Mouse (Mus musculus): ENCODE measurements around the gene Washc1. TPM values are rescaled to one million over a fixed set of nuclear protein-coding genes. Genes with fewer than 3 reads are reported as not detected.
"Not testable (repeated sequence)": the region's sequence is repeated elsewhere in the genome, so short reads cannot be mapped to it uniquely, and the experiment has no call there.

Washc1 gene
- polyA plus RNA-seq (2015; fragmentation: Nextera tagmentation; extraction: Ambion mirVana): 40.3 and 41.7 TPM in 2 replicates

- under 1% methylated on average over 41 of the region's 41 CpGs for whole genome bisulfite sequencing
- H3K4me1 ChIP-seq: peaks cover 17% of the 10 kb centered on the region
- H3K9ac ChIP-seq: peak within 1 kb of the TSS; percentile 70
- no peaks in the 10 kb centered on the region for H3K27me3 ChIP-seq
- peak within 1 kb of the TSS; percentile 87 for H3K27ac ChIP-seq
- ATAC-seq (replicated peaks; ENCODE audit: low FRiP score): peak; percentile 99
- peak within 1 kb of the TSS; percentile 85 for H3K4me3 ChIP-seq (replicated peaks)
- H3K4me2 ChIP-seq: peak within 1 kb of the TSS; percentile 60
- H3K36me3 ChIP-seq: peaks cover 31% of the 10 kb centered on the region
- no peaks in the 10 kb centered on the region for H3K9me3 ChIP-seq (replicated peaks)
Observed at GRCm38 (mm10) chr17:66111402-66111959, at the start of gene Washc1. Washc1 (plus strand) TSS chr17:66111545.

GRCm38 (mm10) chr17:66065115-66065514 is 46.2 kb upstream of the Washc1 start:
- no peak overlapping the region for H3K4me2 ChIP-seq
- H3K9me3 ChIP-seq (replicated peaks): no peaks in the 10 kb centered on the region
- H3K27me3 ChIP-seq: no peaks in the 10 kb centered on the region
- no peak for ATAC-seq (replicated peaks; ENCODE audit: low FRiP score)
- no peaks in the 10 kb centered on the region for H3K36me3 ChIP-seq
- no peak overlapping the region for H3K4me3 ChIP-seq (replicated peaks)
- H3K9ac ChIP-seq: no peak overlapping the region
- WGBS: 89% methylated on average over 4 of the region's 4 CpGs
- H3K27ac ChIP-seq: no peak overlapping the region
- 0 out of 2 replicates have a peak, but pooled peaks cover 5% of the 10 kb centered on the region for H3K4me1 ChIP-seq

- H3K27me3 ChIP-seq; H3K4me3 ChIP-seq (replicated peaks); H3K4me1 ChIP-seq; H3K4me2 ChIP-seq; H3K9me3 ChIP-seq (replicated peaks); H3K36me3 ChIP-seq; H3K27ac ChIP-seq; H3K9ac ChIP-seq; ATAC-seq (replicated peaks; ENCODE audit: low FRiP score): not testable (repeated sequence)
- WGBS: 93% methylated on average over 2 of the region's 2 CpGs
Observed at GRCm38 (mm10) chr17:66069036-66069435, 42.3 kb upstream of the Washc1 start.

GRCm38 (mm10) chr17:66073971-66074370 is 37.4 kb upstream of the Washc1 start:
- Histone ChIP-seq H3K4me1 (peaks cover 16% of the 10 kb centered on the region; the same call in 1 of the 2 replicates), H3K4me3 (replicated peaks) (no peak overlapping the region), H3K36me3 (peaks cover 4% of the 10 kb centered on the region; the same call in 1 of the 2 replicates), H3K9ac (no peak overlapping the region), H3K27ac (no peak overlapping the region), H3K9me3 (replicated peaks) (no peaks in the 10 kb centered on the region), H3K4me2 (no peak overlapping the region), H3K27me3 (no peaks in the 10 kb centered on the region)
- ATAC-seq (replicated peaks; ENCODE audit: low FRiP score): no peak
- WGBS: 88% methylated on average over 7 of the region's 7 CpGs

DNA sequence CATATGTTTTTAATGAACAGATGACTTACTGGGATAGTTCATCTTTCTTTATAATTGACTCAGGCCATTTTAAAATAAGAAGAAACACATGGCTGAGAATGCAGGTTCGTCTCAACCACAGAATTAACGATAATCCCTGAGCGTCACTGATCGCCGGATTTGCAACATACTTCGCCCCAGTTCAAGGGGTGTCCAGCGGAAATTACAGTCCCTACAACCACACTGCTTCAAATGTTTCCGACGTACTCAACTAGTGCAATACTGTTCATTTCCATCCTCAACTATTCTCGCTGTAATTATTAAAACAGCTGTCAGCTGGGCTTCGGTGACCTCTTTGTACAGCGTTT is 35.5 kb upstream of the Washc1 start:
- H3K36me3 ChIP-seq: peaks cover 20% of the 10 kb centered on the region
- H3K9me3 ChIP-seq (replicated peaks): no peaks in the 10 kb centered on the region
- no peak for ATAC-seq (replicated peaks; ENCODE audit: low FRiP score)
- H3K27me3 ChIP-seq: no peaks in the 10 kb centered on the region
- peaks cover 16% of the 10 kb centered on the region; the same call in 1 of the 2 replicates for H3K4me1 ChIP-seq
- H3K27ac ChIP-seq: peak overlapping the region; percentile 91; the same call in 1 of the 2 replicates
- peak overlapping the region; percentile 78 for H3K9ac ChIP-seq
- H3K4me3 ChIP-seq (replicated peaks): peak overlapping the region; percentile 98
- WGBS: 6% methylated on average over 12 of the region's 12 CpGs
- peak overlapping the region; percentile 84 for H3K4me2 ChIP-seq

GRCm38 (mm10) chr17:66076174-66076927 is 35.0 kb upstream of the Washc1 start:
- Histone ChIP-seq H3K36me3 (peaks cover 25% of the 10 kb centered on the region), H3K9me3 (replicated peaks) (no peaks in the 10 kb centered on the region), H3K27me3 (no peaks in the 10 kb centered on the region), H3K4me3 (replicated peaks) (peak overlapping the region; percentile 98), H3K4me1 (peaks cover 16% of the 10 kb centered on the region; the same call in 1 of the 2 replicates), H3K9ac (peak overlapping the region; percentile 78), H3K27ac (peak overlapping the region; percentile 91), H3K4me2 (peak overlapping the region; percentile 84)
- ATAC-seq (replicated peaks; ENCODE audit: low FRiP score): peak; percentile 92
- under 1% methylated on average over 85 of the region's 95 CpGs for whole genome bisulfite sequencing

DNA sequence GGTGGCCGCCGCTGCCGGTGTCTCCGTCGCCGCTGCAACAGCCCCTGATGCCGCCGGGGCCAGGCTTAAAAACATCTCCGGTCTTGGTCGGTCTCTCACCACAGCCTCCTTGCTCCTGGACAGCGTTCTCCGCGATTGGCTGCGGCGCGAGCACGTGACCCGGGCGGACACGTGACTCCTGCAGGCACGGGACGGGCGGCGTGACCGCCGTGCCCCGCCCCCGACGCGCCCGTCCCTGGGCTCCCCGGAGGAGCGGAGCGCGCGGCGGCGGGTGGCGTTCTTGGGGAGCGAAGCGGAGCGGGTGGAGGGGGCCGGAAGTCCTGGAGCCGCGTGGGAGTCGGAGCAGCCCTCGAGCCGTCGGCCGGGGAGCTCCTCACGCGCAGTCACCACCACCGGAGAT is 34.4 kb upstream of the Washc1 start, which contains the start of gene Ankrd12:
Gene Ankrd12 (minus strand): TSS at position 156 of the 400 bp plus-strand sequence.
- H3K4me3 ChIP-seq (replicated peaks): peak within 1 kb of the TSS; percentile 98
- H3K9ac ChIP-seq: peak within 1 kb of the TSS; percentile 78
- H3K9me3 ChIP-seq (replicated peaks): no peaks in the 10 kb centered on the region
- H3K36me3 ChIP-seq: peaks cover 31% of the 10 kb centered on the region
- H3K4me2 ChIP-seq: peak within 1 kb of the TSS; percentile 84
- ATAC-seq (replicated peaks; ENCODE audit: low FRiP score): peak; percentile 99
- peaks cover 16% of the 10 kb centered on the region; the same call in 1 of the 2 replicates for H3K4me1 ChIP-seq
- 1% methylated on average over 53 of the region's 53 CpGs for WGBS
- no peaks in the 10 kb centered on the region for H3K27me3 ChIP-seq
- peak within 1 kb of the TSS; percentile 91 for H3K27ac ChIP-seq

DNA sequence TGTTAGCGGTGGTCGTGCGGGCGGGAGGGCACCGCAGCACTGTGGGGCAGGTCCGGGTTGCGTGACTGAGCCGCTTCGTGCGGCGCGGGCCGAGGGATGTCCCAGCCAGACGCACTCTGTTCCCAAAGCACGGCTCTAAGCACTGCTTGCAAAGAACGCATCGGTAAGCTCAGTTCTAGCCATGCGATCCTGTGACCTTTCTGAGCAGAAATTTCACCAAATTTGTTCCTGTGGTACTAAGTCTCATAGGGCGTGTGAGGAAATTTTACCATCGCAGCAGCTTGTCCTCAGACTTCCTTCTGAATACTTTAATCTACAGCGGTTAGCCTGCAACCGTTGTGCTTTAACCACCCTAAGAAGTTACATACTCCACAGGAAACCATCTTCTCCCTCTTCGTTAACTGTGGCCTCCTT is 33.9 kb upstream of the Washc1 start:
- H3K4me2 ChIP-seq: peak overlapping the region; percentile 84
- ATAC-seq (replicated peaks; ENCODE audit: low FRiP score): peak; percentile 77
- no peaks in the 10 kb centered on the region for H3K27me3 ChIP-seq
- H3K4me3 ChIP-seq (replicated peaks): peak overlapping the region; percentile 98
- H3K36me3 ChIP-seq: peaks cover 32% of the 10 kb centered on the region
- peak overlapping the region; percentile 91 for H3K27ac ChIP-seq
- 1% methylated on average over 23 of the region's 23 CpGs for WGBS
- no peaks in the 10 kb centered on the region for H3K9me3 ChIP-seq (replicated peaks)
- peak overlapping the region; percentile 78 for H3K9ac ChIP-seq
- H3K4me1 ChIP-seq: peaks cover 16% of the 10 kb centered on the region; the same call in 1 of the 2 replicates

DNA sequence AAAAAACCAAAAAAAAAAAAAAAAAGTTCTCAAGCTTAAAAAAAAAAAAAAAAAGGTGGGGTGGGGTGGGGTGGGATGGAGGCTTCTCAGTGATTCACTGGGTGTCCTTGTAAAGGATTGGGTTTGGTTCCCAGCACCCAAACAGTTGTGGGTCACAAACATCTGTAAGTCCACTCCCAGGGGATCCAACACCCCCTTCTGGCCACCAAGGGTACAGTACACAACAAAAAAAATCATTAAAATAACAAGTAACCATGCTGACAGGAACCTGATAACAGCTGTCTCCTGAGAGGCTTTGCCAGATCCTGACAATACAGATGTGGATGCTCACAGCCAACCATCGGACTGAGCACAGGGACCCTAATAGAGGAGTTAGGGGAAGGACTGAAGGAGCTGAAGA is 26.9 kb upstream of the Washc1 start:
- WGBS: 90% methylated on average over 1 of the region's 1 CpGs
- Histone ChIP-seq H3K9me3 (replicated peaks) (no peaks in the 10 kb centered on the region), H3K4me2 (no peak overlapping the region)

DNA sequence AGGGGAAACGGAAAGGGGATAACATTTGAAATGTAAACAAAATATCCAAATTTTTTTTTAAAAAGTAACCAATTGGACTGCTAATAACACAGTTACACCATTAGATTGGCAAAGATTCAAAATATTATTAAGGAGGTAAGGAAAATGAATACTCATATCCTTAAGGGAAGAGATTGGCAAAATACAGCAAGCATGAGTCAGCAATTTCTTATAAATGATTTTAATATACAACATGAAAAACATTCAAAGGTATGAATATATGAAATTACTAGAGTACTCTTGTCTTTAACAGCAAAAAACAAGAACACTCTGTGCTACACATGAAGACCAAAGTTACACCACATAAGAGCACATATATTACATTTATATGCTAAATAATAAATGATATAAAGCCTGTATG is 26.3 kb upstream of the Washc1 start:
- Histone ChIP-seq H3K36me3 (peaks cover 75% of the 10 kb centered on the region), H3K4me3 (replicated peaks) (no peak overlapping the region), H3K27ac (no peak overlapping the region), H3K9me3 (replicated peaks) (no peaks in the 10 kb centered on the region), H3K4me1 (no peaks in the 10 kb centered on the region), H3K9ac (no peak overlapping the region), H3K27me3 (no peaks in the 10 kb centered on the region), H3K4me2 (no peak overlapping the region)
- no peak for ATAC-seq (replicated peaks; ENCODE audit: low FRiP score)
- 92% methylated on average over 1 of the region's 1 CpGs for WGBS

More for the DNA sequence above, 26.9 kb upstream of the Washc1 start:
- H3K36me3 ChIP-seq: peaks cover 77% of the 10 kb centered on the region
- no peak overlapping the region for H3K4me3 ChIP-seq (replicated peaks)
- ATAC-seq (replicated peaks; ENCODE audit: low FRiP score): no peak
- no peaks in the 10 kb centered on the region for H3K4me1 ChIP-seq
- H3K27me3 ChIP-seq: no peaks in the 10 kb centered on the region
- H3K27ac ChIP-seq: no peak overlapping the region
- no peak overlapping the region for H3K9ac ChIP-seq

DNA sequence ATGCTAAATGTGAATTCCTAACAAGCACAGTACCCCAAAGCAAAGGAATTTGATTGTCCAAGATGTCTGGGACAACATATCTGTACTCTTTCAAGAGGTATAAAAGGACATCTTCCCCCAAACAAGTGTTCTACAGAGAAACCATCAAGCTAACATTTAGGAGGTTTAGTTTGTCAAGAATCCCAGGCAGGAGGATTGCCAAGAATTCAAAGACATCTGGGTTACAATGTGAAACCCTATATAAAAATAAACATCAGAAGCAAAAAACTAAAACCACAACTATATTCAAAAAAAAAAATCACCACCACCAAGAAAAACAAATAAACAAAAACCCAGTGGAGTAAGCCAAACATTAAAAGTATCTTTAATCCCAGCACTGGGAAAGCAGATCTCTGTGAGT is 21.1 kb upstream of the Washc1 start:
- Histone ChIP-seq H3K27me3 (no peaks in the 10 kb centered on the region), H3K9ac (no peak overlapping the region), H3K4me1 (no peaks in the 10 kb centered on the region), H3K27ac (no peak overlapping the region), H3K4me2 (no peak overlapping the region), H3K4me3 (replicated peaks) (no peak overlapping the region), H3K9me3 (replicated peaks) (no peaks in the 10 kb centered on the region), H3K36me3 (peaks cover 56% of the 10 kb centered on the region)
- ATAC-seq (replicated peaks; ENCODE audit: low FRiP score): no peak

DNA sequence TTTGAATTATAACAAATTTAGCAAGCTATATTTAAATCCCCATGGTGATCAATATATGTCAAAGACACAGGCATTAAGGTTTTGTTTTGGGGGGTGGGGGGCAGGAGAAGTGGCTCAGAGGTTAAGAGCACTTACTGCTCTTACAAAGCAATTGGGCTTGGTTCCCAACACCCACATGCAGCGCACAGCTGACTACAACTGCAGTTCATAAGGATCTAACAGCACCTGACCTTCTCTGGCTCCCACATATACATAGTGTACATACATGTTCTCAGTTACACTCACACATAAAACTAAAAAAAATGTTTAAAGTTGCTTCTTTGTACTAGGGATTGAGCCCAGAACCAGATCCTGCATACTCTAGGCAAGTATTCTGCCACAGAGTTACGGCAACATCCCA is 20.0 kb upstream of the Washc1 start:
- Histone ChIP-seq H3K27me3 (no peaks in the 10 kb centered on the region), H3K9me3 (replicated peaks) (no peaks in the 10 kb centered on the region), H3K4me1 (no peaks in the 10 kb centered on the region), H3K4me2 (no peak overlapping the region), H3K27ac (no peak overlapping the region), H3K9ac (no peak overlapping the region), H3K4me3 (replicated peaks) (no peak overlapping the region), H3K36me3 (peaks cover 45% of the 10 kb centered on the region)
- 87% methylated on average over 2 of the region's 2 CpGs for WGBS
- no peak for ATAC-seq (replicated peaks; ENCODE audit: low FRiP score)
